Mouse (Mus musculus): ENCODE measurements around the gene Crnkl1.

The Crnkl1 gene

DNA sequence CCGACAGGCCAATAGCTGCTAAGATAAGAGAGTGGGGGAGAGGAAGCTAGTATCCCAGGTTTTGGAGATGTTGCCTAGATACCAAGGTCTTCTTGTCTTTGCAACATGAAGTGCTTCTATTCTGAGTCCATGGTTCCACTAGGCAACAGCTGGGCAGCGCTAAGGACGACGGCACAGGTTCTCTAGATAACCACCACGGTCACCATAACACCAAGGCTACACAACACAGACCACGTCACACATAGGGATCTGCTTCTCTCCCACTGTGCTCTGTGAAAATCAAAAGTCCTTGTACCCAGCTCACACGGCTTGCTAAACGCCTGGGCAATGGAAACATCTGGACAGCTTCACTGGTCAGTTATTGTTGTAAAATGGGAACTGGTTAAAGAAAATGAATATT lies 2.2 kb upstream of the Crnkl1 start:
- in situ Hi-C loops (cut with MboI, MseI): loop anchor here (25.0 kb wide), 1 partner anchor 925 kb away; the partner anchor contains the start of gene Kiz

DNA sequence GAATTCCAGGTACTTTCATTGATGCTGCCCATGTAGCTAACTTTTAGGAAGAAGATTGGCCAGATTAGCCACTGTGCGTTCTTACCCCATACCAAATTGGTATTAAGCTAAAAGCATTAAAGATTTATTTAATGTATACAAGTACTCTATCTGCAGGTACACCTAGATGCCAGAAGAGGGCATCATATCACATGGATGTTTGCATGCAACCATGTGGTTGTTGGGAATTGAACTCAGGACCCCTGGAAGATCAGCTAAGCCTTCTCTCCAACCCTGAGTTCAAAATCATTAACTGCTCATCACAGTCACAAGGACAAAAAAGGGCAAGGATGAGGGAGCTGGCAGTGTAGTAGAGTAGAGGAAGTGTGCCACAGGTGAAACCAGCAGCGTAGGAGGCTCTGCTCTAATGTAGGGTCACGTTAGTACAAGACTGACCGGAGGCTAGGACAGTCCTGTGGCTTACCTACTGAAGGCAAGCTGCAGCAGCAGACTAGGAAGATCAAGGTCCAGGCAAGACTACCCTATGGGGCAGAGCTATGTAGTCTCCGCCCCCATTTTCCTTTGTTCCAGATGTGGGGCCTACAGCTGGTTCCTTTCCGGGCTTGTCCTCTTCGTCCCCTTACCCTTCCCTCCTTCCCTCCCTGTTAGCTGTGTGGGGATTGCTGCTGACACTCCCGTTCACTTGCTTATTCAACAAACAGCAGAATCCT lies 13.7 kb downstream of the Crnkl1 start:
- in situ Hi-C loops (cut with MboI, MseI): loop anchor here (25.0 kb wide), 1 partner anchor 1091 kb away; the partner anchor contains the start of gene Xrn2

DNA sequence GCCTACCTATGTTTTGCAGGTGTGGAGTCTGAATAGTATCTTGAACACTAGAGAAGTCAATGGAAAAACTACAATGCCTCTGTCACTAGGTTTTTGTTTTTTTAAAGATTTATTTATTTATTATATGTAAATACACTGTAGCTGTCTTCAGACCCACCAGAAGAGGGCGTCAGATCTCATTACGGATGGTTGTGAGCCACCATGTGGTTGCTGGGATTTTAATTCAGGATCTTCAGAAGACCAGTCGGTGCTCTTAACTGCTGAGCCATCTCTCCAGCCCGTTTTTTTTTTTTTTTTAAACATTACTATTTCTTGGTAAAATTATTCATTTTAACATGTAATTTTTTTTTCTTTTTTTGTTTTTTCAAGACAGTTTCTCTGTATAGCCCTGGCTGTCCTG lies 28.9 kb downstream of the Crnkl1 start:
- in situ Hi-C loops (cut with MboI, MseI): loop anchor here (25.0 kb wide), 1 partner anchor 1106 kb away; the partner anchor contains the start of gene Xrn2

DNA sequence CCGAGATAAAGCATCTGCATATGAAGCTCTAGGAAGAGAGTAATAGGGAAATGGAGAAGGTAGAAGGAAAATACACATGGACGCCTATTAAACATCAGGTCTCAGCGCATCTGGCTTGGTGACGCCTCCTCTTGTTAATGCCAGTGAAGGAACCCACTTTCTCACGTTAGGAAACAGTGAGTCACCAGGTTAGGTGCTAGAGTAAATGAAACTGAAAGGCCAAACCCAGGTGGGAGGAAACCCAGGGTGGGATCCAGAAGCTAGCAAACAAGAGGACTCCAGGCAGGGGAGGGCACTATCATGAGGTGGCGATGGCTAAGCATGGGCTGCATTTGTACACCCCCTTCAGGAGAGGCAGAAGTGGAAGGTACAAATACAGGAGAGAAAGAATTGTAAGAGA lies 29.7 kb downstream of the Crnkl1 start:
- in situ Hi-C loops (cut with MboI, MseI): loop anchor here (25.0 kb wide), 1 partner anchor 1107 kb away; the partner anchor contains the start of gene Xrn2

DNA sequence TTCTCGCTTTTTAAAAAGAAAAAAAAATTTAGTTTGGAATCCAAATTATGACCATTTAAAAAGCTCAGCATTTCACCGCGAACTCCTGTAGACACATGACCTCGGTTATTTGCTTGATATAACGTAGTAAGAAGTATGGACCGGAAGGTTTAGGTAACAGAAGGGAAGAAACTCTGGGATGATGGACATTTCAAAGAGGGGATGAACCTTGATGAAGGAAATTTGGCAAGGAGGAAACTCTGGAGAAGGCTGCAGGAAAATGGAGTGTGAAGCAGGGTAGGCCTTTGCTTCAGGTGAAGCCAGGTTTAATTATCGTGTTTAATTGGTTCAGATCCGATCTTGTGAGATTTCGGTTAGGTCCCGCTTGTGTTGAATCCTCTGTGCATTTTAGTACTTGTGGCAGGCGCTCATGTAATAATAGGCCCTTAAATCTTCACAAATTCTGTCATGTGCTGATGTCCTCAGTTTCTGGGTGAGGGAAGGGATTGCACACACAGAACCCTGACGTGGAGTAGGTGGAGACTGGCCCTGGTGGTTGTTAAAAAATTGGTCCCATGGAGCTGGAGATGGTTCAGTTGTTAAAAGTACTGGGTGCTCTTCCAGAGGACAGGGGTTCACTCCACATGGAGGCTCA lies 30.7 kb downstream of the Crnkl1 start:
- in situ Hi-C loops (cut with MboI, MseI): loop anchor here (25.0 kb wide), 1 partner anchor 1108 kb away; the partner anchor contains the start of gene Xrn2

DNA sequence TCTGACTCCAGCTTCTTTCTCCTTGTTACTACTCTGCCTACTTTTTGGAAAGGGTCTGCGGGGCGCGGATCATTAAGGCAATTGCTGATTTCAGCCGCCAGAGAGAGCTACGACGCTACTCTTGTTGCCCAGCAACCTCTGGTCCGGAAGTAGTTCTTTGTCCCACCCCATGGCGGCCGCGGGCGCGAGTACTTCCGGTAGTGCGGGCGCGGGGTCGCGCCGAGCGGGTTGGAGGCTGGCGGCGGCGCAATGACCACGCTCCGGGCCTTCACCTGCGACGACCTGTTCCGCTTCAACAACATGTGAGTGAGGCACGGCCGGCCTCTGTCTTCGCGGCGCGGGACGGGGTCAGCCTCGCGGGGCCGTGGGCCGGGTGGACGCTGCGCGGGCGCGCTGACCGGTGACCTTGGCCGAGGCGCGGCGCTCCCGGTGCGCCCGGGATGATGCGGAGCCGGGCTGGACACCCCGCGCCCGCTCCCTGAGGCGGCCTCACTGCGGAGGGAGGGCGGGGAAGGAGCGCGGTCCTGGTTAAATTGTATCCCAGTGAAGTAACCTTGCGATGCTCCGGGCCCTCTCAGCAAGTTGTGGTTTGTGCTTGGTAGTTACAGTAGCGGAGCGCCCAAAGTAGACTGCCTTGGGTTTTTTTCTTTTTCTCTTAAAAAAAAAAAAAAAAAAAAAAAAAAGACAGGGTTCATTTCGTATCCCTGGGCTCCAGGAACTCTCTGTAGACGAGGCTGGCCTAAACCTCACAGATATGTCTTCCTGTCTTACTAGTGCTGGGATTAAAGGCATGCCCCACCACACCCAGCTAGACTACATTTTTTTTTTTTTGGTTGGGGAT lies 31.5 kb downstream of the Crnkl1 start:
- in situ Hi-C loops (cut with MboI, MseI): loop anchor here (25.0 kb wide), 1 partner anchor 1109 kb away; the partner anchor contains the start of gene Xrn2

DNA sequence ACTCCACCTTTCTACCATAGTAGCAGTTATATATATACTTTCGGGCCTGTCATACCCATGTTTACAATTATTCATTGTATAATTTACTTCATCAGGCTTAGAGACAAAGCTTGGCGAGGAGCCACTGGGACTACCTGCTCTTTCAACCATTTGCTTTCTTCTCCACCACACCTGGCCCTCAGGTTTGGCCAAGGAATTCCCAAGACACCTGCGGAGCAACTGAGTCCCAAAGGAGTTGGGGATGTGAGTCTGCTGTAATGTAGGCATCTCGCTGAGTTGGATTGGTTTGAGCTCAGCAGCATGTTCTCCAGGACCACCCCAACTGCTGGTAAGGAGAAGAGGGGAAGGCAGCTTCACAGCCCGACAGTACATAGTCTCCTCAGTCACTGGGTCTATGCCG lies 33.0 kb downstream of the Crnkl1 start, which contains the start of gene Naa20:
Naa20 (plus strand) TSS at position 239 of the 400 bp plus-strand sequence.
- in situ Hi-C loops (cut with MboI, MseI): loop anchor here (25.0 kb wide), 1 partner anchor 1110 kb away; the partner anchor contains the start of gene Xrn2

DNA sequence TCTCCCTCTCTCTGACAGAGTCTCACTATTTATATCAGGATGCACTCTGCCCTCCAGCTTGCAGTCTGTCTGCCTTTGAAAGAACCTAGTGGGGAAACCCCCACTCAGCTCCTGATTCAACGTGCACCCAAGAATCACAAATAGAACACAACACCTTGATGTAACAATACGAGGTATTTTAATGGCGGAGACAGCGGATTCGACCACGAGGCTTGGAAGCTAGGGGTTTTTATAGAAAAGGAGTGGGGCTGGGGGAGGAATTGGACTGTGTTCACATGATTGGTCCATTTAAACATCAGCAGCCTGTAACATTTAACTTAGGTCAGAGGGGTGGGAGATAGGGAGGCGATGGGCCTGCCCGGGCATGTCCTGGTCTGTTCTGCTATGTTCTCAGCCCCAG lies 34.5 kb downstream of the Crnkl1 start:
- in situ Hi-C loops (cut with MboI, MseI): loop anchor here (25.0 kb wide), 1 partner anchor 1112 kb away; the partner anchor contains the start of gene Xrn2

DNA sequence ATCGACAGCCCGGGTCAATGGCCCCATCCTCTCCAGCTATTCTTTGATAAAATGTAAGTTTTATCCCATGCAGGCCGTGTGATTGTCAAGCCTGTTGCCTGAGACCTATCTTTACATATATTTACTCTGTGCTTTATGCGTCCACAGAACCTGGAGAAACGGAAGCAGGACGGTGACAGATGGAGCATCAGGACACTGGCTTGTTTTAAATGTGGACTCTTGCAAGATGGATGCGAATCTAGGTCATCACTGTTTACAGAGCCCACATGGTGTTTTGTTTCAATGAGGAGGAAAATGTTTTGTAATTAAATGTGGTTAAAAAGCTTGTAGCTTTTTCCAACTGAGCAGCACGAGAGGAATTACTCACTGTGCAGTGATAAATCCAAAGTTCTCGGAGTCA lies 36.7 kb downstream of the Crnkl1 start:
- in situ Hi-C loops (cut with MboI, MseI): no loop called here

DNA sequence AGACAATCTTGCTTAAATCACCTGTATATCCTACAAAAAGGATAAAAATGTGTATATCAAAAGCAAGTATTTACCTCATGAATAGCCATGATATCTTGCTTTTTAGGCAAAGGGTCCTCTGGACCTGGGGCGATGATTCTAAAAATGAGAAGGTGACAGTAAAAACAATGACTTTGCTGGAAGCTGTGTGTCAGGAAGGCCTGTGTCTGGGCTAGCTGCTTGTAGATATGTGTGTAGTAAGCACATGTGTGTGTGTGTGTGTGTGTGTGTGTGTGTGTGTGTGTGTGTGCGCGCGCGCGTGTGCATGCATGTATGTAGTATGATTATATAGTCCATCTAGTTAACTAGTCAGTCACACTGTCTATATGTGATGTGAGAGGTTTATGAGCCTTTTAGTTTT lies 41.1 kb downstream of the Crnkl1 start:
- in situ Hi-C loops (cut with MboI, MseI): no loop called here

DNA sequence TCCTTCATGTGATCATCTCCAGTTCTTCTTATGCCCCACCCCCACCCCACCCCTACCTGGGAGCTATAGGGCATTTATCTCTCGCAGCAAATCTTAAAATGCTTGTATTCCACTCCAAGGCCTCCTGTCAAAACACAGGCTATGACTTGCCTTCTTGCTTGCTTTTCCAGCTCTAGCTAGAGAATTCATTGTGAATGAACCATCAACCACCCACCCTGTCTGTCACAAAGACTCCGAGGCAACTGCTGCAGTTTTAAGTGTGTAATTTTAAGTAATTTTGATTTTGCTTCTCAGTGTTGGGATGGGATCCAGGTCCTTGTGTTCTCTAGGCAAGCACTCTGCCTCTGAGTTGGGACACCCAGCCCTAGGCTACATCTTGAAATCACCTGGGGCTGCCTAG lies 44.2 kb downstream of the Crnkl1 start:
- in situ Hi-C loops (cut with MboI, MseI): no loop called here

DNA sequence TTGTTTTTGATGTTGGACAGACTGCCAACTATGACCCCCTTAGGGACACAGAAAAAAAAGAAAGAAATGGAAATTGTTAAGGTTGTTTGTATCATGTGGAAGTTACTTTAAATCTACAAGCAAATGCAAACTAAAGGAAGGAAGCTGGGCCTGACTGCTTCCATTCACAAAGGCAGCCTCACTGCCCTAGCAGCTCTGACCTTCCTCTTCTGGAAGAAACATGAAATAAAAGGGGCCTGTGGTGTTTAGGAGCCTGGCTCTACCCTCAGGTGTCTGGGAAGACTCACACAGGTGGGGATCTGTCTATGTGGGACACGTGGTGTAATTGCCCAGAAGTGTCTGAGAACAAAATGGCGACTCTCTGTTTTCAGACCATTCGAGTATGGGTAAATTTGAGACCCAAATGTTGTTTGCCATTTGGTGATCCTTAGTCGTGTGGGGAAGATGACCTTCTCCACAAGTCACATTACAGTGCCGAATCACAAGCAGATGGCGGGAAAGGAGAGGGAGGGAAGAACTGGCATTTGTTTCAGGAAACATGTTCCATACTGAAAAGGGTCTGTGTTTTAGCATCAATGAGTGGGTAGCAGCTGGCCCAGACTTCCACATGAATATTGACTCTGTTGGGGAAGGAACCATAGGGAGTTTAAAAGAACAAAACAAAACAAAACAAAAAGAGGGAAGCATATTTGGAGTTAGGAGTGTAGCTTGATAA lies 45.9 kb downstream of the Crnkl1 start:
- in situ Hi-C loops (cut with MboI, MseI): no loop called here

DNA sequence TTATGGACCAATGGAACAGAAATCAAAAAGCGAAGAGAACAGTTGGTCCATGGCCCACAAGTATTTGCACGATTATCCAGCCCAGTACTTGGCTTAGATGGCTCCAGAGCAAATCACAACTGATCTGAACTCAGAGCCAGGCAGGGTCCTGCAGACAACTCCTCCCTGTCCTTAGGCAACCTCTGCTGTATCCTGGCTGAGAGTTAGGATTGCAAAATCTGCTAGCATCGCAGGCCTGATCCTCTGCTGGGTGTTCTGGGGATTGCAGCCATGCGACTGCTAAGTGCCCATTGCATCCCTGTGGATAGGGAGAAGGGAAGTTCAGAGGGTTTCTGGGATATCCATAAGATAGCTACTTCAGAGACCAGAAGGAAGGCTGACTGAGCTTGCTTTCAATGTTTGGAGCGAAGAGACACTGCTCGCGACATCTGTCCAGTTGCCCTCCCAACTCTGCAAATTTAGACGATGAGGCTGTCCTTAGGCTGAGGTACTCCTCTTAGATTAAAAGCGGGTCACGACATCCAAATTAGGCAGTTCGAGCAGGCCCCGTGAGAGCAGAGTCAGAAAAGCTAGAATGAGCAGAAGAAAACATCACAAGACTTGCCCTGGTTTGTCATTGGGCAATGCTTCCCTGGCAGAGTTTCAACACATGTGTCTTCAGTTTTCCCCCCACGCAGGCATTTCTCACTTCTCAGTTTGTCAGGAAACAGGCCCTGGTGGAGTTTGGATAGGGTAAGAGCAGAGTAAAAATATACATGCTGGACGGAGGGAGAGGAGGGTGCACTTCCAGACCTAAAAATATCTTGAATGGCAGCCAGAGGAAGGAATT lies 46.7 kb downstream of the Crnkl1 start:
- in situ Hi-C loops (cut with MboI, MseI): no loop called here

DNA sequence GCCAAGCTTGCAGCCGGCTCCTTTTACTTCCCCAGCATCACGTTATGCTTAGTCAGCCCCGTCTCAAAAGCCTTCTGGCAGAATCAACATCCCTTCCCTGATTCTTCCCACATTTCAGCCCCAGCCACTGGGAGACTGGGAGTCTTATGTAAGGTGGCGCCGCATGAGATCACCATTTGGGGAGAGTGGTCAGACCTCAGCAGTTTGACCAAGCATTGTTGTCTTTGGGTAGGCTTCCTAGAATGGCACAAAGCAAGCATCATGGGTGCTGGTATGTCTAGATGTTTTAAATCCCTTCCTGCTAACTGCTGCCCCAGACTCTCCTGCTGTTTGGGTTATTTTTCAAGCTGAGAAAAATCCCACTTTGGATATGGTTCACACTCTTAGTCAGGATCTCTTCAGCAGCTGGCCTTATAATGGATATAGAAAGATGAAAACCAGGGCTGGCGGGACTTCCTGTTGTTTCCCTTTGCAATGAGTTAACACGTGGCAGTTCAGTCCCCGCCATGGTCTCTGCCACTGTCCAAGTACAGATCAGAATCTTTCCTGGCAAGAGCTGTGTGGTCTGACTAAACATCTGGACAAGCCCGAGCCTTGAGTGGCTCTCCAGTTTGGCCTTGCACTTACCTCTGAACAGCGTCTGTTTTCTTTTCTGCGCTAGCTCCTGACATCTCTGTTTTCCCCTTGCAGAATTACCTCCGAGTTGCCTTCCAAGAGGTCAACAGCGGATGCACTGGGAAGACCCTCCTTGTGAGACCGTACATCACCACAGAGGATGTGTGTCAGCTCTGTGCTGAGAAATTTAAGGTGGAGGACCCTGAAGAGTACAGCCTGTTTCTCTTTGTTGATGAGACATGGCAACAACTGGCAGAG lies 49.7 kb downstream of the Crnkl1 start:
- in situ Hi-C loops (cut with MboI, MseI): no loop called here

DNA sequence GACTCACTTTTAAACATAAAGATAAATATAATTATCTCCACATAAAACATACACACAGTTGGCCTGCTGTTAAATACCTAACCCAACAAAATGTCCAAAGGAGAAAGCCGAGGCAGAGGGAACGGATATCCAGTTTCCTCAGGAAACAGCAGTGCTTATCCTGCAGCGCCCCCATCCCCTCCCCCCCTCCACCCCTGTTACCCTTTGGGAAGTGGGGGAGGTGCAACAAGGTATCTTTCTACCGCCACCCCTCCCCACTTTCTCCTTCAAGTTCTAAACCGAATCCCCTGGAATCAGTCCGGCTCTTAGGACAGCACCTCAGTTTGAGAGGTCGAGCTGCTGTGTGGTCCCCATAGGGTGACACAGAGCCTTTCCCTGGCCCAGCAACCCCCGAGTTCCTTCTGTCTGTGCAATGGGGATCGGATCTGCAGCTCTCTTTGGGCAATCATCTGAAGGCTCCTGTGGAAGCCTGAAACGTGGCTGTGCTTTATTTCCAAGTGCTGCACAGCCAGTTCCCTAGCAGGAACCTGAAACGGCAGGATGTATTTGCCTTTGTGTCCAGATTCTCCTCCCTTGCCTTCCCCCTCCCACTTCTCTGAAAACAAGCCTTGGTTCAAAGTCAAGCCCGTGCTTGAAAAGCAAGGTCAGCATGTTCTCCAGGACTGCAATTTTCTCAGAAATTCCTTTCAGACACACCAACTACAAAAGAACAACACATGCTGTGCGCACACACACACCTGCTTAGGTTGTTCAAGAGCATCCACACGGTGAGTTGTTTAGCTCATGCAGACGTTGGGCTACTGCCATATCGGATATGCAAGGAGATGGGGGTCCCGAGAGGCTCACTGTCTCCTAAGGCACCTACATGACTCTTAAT lies 50.5 kb downstream of the Crnkl1 start:
- in situ Hi-C loops (cut with MboI, MseI): no loop called here

DNA sequence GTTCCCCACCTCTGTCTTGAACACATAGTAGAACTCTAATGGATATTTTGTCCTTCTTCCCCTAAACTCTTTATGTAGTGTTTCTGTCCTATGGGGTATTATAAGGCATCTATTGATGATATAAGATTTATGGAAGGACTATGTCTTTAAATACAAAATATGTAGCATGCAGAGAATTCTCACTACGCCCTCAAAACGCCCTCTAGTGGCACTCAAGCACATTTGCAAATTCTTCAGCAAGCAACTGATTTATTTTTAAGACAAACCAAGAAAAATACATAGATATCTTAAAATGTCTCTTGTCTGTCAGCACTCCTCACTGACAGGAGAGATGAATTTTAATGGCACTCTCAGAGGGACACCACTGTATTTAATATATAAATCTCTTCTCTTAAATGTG lies 52.4 kb downstream of the Crnkl1 start:
- in situ Hi-C loops (cut with MboI, MseI): no loop called here

DNA sequence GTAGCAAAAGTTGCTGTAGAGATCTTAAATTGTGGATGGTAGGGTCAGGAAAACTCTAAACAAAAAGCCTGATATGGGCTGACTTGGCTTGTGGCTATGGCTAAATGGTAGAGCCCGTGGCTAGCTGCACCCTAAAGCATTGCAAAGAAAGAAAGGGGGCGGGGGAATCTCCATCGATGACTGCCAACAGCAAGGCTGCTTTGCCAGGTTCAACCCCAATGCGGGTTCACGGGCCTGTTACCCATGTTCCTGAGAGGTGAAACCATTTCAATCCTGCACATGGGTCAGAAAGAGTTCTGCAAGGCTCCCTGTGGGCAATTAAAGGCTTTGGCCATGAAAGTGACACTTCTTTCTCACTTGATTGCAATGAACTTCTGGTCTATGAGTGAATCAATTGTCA lies 52.9 kb downstream of the Crnkl1 start:
- in situ Hi-C loops (cut with MboI, MseI): no loop called here
